Mouse (Mus musculus) splenic B cell, adult 2 months (primary cell): ENCODE results near the gene Sbk3.

Experiments used
- DNase-seq: peaks from one replicate; pipeline ENCODE4 v3.0.0-alpha.2; 2011; ENCODE audit warnings: low read depth, low spot score
- H3K27me3 ChIP-seq: 2 replicates; pipeline ENCODE4 v1.6.1; 2012; ENCODE audit warnings: mild to moderate bottlenecking, low read length, moderate library complexity, mixed read lengths; ENCODE audit not compliant: control insufficient read depth, poor library complexity, insufficient read depth, severe bottlenecking
- H3K36me3 ChIP-seq: 2 replicates; pipeline ENCODE4 v1.6.1; 2012; ENCODE audit warnings: mild to moderate bottlenecking, low read length, moderate library complexity, mixed read lengths; ENCODE audit not compliant: control insufficient read depth, poor library complexity, insufficient read depth, severe bottlenecking

The Sbk3 gene

GRCm38 (mm10) chr7:4927711-4928110 is 43.3 kb downstream of the Sbk3 start:
- Histone ChIP-seq H3K36me3 (no peaks in the 10 kb centered on the region), H3K27me3 (no peaks in the 10 kb centered on the region)
- DNase-seq: no peak

DNA sequence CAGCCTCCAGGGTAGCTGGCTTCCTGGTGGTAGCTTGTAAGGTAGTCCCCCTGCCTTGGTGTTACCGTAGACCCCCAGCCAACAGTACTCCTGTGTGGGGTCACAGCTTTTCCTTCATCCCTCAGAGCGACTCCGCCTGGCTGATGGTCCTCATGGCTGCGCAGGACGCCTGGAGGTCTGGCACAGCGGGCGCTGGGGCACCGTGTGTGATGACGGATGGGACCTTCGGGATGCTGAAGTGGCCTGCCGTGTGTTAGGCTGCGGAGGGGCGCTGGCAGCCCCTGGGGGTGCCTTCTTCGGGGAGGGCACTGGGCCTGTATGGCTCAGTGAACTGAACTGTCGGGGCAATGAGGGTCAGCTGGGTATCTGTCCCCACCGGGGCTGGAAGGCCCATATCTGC is 44.1 kb downstream of the Sbk3 start:
- H3K27me3 ChIP-seq: no peaks in the 10 kb centered on the region
- DNase-seq: no peak

GRCm38 (mm10) chr7:4925441-4926381 is 45.3 kb downstream of the Sbk3 start, which contains the start of gene Ssc5d:
Ssc5d (plus strand) TSS chr7:4925785.
- no peak for DNase-seq
- Histone ChIP-seq H3K36me3 (no peaks in the 10 kb centered on the region), H3K27me3 (no peaks in the 10 kb centered on the region)

More for the DNA sequence above, 44.1 kb downstream of the Sbk3 start:
- no peaks in the 10 kb centered on the region for H3K36me3 ChIP-seq

DNA sequence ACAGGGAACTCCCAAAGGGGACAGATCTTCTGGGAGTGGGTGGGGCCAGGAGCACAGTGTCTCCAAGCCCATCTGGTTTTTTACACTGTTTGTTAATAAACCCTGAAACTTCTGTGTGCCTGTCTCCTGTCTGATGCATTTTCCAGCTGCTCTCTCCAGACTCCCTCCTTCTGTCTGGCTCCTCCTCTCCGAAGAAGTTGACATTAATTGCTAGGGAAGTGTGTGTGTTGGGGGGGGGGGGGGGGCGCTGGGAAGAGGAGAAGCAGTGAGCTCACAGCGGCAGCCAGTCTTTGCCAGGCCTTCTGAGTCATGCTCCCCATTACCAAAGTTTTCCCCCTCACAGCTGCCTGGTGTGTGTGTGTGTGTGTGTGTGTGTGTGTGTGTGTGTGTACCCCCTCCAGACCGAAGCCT is 46.1 kb downstream of the Sbk3 start:
- Histone ChIP-seq H3K27me3 (no peaks in the 10 kb centered on the region), H3K36me3 (no peaks in the 10 kb centered on the region; the same call in 1 of the 2 replicates)
- DNase-seq: no peak

DNA sequence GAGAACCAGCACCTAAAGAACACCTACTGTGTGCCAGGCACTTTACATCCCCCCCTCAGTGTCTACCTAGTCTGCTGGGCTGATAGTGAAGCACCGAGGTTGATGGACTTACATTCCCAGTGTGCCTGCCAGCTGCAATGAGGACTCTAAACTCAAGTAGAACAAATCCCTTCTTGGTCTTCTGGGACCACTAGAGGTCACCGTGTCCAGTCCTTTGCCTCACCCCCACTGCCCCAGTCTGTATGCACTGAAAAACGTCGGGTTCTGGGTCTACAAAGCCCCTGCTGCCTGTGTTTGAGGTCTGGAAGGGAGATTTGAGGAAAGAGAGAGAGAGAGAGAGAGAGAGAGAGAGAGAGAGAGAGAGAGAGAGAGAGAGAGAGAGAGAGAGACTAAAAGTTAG is 46.5 kb downstream of the Sbk3 start:
- no peak for DNase-seq
- Histone ChIP-seq H3K27me3 (no peaks in the 10 kb centered on the region), H3K36me3 (no peaks in the 10 kb centered on the region; the same call in 1 of the 2 replicates)

- peaks cover 3% of the 10 kb centered on the region for H3K36me3 ChIP-seq
- no peaks in the 10 kb centered on the region for H3K27me3 ChIP-seq
- peak; percentile 51 for DNase-seq
These were observed 47.2 kb downstream of the Sbk3 start for GRCm38 (mm10) chr7:4923586-4924364.

DNA sequence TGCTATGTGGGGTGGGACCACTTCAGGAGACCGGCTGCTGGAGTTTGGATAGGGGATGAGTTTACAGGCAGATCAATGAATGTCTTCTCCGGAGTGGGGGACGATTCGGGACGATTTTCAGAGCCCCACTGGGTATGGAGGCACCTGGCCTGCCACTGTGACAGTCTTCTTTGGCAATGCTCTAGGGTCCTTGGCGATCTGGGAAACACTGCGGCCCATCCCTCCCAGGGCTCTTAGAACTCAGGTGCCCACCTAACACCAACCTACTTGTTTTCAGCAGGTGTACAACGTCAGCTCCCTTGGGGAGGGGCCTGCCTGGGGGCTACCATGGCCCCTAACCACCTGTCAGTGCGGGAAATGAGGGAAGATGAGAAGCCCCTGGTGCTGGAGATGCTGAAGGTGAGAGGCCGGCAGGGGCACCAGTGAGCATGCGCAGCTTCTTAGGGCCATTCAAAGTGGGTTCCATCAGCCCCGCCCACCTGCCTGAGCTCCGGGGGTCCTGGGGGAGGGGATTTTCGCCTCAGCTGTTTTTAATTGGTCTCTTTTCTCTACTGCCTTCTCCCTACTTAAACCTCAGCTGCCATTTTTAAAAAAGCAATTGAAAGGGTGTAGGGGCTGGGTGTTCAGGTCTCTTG is 47.9 kb downstream of the Sbk3 start:
- H3K36me3 ChIP-seq: peaks cover 3% of the 10 kb centered on the region
- DNase-seq: peak; percentile 49
- no peaks in the 10 kb centered on the region for H3K27me3 ChIP-seq

DNA sequence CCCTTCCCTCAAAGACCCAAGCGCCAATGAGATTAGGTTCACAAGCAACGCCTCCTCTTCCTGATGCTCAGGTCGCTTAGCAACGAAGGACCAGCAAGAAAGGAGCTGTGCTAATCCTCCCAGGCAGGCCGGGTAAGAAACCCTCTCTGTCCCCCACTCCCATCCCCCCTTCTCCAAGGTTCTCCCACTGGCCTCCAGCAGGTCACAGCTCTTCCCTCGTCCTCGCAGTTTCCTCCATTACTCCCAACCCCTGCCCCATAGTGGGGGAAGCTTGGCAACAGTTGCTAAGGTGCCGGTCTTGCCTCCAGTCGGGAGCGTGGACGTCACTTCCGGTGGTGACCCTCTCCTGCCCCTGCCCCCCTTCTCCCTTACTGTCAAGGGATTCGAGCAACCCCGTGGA is 48.5 kb downstream of the Sbk3 start:
- Histone ChIP-seq H3K36me3 (peaks cover 3% of the 10 kb centered on the region), H3K27me3 (no peaks in the 10 kb centered on the region)
- peak; percentile 58 for DNase-seq

- DNase-seq: no peak
- Histone ChIP-seq H3K27me3 (no peaks in the 10 kb centered on the region), H3K36me3 (peaks cover 3% of the 10 kb centered on the region)
These were observed 49.0 kb downstream of the Sbk3 start, which contains the start of gene Nat14 for GRCm38 (mm10) chr7:4921824-4922482. Nat14 (plus strand) TSS chr7:4922028.

- DNase-seq: no peak
- Histone ChIP-seq H3K36me3 (peaks cover 3% of the 10 kb centered on the region), H3K27me3 (no peaks in the 10 kb centered on the region)
These were observed 49.8 kb downstream of the Sbk3 start for GRCm38 (mm10) chr7:4920976-4921823.

DNA sequence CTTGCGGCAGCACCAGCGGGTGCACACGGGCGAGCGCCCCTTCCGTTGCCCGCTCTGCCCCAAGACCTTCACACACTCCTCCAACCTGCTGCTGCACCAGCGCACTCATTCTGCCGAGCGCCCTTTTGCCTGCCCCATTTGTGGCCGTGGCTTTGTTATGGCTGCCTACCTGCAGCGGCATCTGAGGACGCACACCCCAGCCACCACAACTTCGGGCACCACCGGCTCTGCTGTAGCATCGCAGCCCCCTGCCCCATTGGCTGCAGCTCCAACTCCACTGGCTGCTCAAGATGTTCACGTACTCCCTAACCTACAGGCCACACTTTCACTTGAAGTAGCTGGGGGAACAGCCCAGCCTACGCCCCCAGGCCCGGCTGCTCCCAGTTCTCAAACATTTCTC is 50.5 kb downstream of the Sbk3 start:
- Histone ChIP-seq H3K27me3 (no peaks in the 10 kb centered on the region), H3K36me3 (peaks cover 3% of the 10 kb centered on the region)
- DNase-seq: no peak

DNA sequence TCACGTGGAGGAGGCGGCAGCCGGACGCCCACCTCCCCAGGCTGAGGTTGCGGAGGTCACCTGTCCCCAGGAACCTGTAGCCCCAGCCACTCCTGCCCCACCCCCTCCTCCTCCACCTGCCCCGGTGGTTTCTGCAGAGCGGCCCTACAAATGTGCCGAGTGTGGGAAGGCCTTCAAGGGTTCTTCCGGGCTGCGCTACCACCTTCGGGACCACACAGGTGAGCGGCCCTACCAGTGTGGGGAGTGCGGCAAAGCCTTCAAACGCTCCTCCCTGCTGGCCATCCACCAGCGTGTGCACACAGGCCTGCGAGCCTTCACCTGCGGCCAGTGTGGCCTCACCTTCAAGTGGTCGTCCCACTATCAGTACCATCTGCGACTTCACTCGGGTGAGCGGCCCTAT is 51.0 kb downstream of the Sbk3 start:
- Histone ChIP-seq H3K36me3 (peaks cover 3% of the 10 kb centered on the region), H3K27me3 (no peaks in the 10 kb centered on the region)
- no peak for DNase-seq

DNA sequence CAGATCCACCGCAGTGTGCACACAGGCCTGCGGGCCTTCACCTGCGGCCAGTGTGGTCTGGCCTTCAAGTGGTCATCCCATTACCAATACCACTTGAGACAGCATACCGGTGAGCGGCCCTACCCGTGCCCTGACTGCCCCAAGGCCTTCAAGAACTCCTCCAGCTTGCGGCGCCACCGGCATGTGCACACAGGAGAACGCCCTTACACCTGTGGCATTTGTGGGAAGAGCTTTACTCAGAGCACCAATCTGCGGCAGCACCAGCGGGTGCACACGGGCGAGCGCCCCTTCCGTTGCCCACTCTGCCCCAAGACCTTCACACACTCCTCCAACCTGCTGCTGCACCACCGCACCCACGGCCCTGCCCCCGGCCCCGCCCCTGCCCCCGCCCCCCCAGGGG is 51.9 kb downstream of the Sbk3 start:
- peaks cover 3% of the 10 kb centered on the region for H3K36me3 ChIP-seq
- H3K27me3 ChIP-seq: no peaks in the 10 kb centered on the region
- no peak for DNase-seq
